Mouse (Mus musculus): ENCODE measurements around the gene Nr1i3. TPM values are rescaled to one million over a fixed set of nuclear protein-coding genes. Genes with fewer than 3 reads are reported as not detected.

Nr1i3 gene
- total and polyA plus RNA-seq, 3 experiments = 0.24 to 1.7 TPM; not detected in 1

- H3K36me3 ChIP-seq (ENCODE audit: control insufficient read depth in 1 of 2, insufficient read depth in 2 of 2, low read length in 2 of 2) = peaks cover 0 to 4% of the 10 kb centered on the region in 2 experiments; a peak in 1 of 4 replicates
- no peak overlapping the region for H3K4me3 ChIP-seq (ENCODE audit: control insufficient read depth in 1 of 2, insufficient read depth in 1 of 2, low read depth in 2 of 2, low read length in 2 of 2)
- H3K9ac ChIP-seq (ENCODE audit: control insufficient read depth, low read depth, low read length, poor library complexity, severe bottlenecking) = no peak overlapping the region
- peaks cover 0 to 2% of the 10 kb centered on the region in 2 experiments; a peak in 2 of 4 replicates for H3K4me1 ChIP-seq (ENCODE audit: control insufficient read depth in 1 of 2, insufficient read depth in 2 of 2, low read length in 2 of 2)
- no peaks in the 10 kb centered on the region for H3K9me3 ChIP-seq (replicated peaks; ENCODE audit: insufficient read depth, low read length)
- no peaks in the 10 kb centered on the region for H3K79me2 ChIP-seq (ENCODE audit: control insufficient read depth, insufficient read depth, low read length, poor library complexity)
- peaks cover 5 to 9% of the 10 kb centered on the region in 2 experiments; a peak in 3 of 4 replicates for H3K27me3 ChIP-seq (ENCODE audit: control insufficient read depth in 1 of 2, insufficient read depth in 2 of 2, low read length in 2 of 2)
- peak; percentile 28 for DNase-seq (ENCODE audit: low read depth, low spot score)
- H3K27ac ChIP-seq (ENCODE audit: control insufficient read depth, low read depth, low read length) = no peak overlapping the region
- TF ChIP-seq E2F4 (IDR thresholded peaks at IDR 0.05; ENCODE audit: borderline replicate concordance, low read depth, low read length) = no peak
- TF ChIP-seq ZNF384 (IDR thresholded peaks at IDR 0.05; ENCODE audit: low read depth, low read length) = no peak
- TF ChIP-seq ZMIZ1 (IDR thresholded peaks at IDR 0.05; ENCODE audit: low read depth, low read length) = no peak
- TF ChIP-seq CHD1 (IDR thresholded peaks at IDR 0.05; ENCODE audit: low read depth, low read length) = no peak
- TF ChIP-seq KAT2A (conservative IDR thresholded peaks at IDR 0.05; ENCODE audit: low read depth, low read length) = no peak
- no peak for TF ChIP-seq ELF1 (IDR thresholded peaks at IDR 0.05; ENCODE audit: low read depth, low read length)
- TF ChIP-seq ETS1 (IDR thresholded peaks at IDR 0.05; ENCODE audit: low read depth, low read length) = no peak
- TF ChIP-seq CHD2 (IDR thresholded peaks at IDR 0.05; ENCODE audit: low read length) = no peak
- no peak for TF ChIP-seq UBTF (IDR thresholded peaks at IDR 0.05; ENCODE audit: borderline replicate concordance, insufficient read depth, low read depth, low read length)
- no peak for TF ChIP-seq USF2 (IDR thresholded peaks at IDR 0.05; ENCODE audit: borderline replicate concordance in 1 of 2, insufficient read depth in 1 of 2, low read depth in 1 of 2, low read length in 2 of 2)
- TF ChIP-seq NRF1 (IDR thresholded peaks at IDR 0.05; ENCODE audit: insufficient read depth, low read depth, low read length, poor library complexity, severe bottlenecking) = no peak
- no peak for TF ChIP-seq CTCF (IDR thresholded peaks at IDR 0.05 in 2 of 3, conservative IDR thresholded peaks at IDR 0.05 in 1 of 3; ENCODE audit: control insufficient read depth in 1 of 3, insufficient read depth in 1 of 3, low read depth in 2 of 3, low read length in 3 of 3, poor library complexity in 1 of 3, severe bottlenecking in 1 of 3)
- no peak for TF ChIP-seq MYC (IDR thresholded peaks at IDR 0.05; ENCODE audit: low read depth, low read length)
- TF ChIP-seq USF1 (IDR thresholded peaks at IDR 0.05; ENCODE audit: low read depth, low read length) = no peak
- no peak for TF ChIP-seq MAX (IDR thresholded peaks at IDR 0.05; ENCODE audit: low read length)
- no peak for TF ChIP-seq EP300 (IDR thresholded peaks at IDR 0.05; ENCODE audit: low read depth in 1 of 2, low read length in 2 of 2)
- TF ChIP-seq GABPA (IDR thresholded peaks at IDR 0.05; ENCODE audit: low read depth, low read length) = no peak
- no peak for TF ChIP-seq GATA1 (IDR thresholded peaks at IDR 0.05; ENCODE audit: low read depth, low read length)
Measured at GRCm38 (mm10) chr1:171171138-171171537, 42.6 kb upstream of the Nr1i3 start.

GRCm38 (mm10) chr1:171172779-171173178 is 41.0 kb upstream of the Nr1i3 start:
- no peak overlapping the region for H3K27ac ChIP-seq (ENCODE audit: control insufficient read depth, low read depth, low read length)
- H3K27me3 ChIP-seq (ENCODE audit: control insufficient read depth in 1 of 2, insufficient read depth in 2 of 2, low read length in 2 of 2) = peaks cover 7 to 9% of the 10 kb centered on the region in 2 experiments; a peak in 3 of 4 replicates
- H3K4me3 ChIP-seq (ENCODE audit: control insufficient read depth in 1 of 2, insufficient read depth in 1 of 2, low read depth in 2 of 2, low read length in 2 of 2) = no peak overlapping the region
- no peaks in the 10 kb centered on the region for H3K9me3 ChIP-seq (replicated peaks; ENCODE audit: insufficient read depth, low read length)
- H3K4me1 ChIP-seq (ENCODE audit: control insufficient read depth in 1 of 2, insufficient read depth in 2 of 2, low read length in 2 of 2) = no peaks in the 10 kb centered on the region; a peak in 1 of 4 replicates
- H3K9ac ChIP-seq (ENCODE audit: control insufficient read depth, low read depth, low read length, poor library complexity, severe bottlenecking) = no peak overlapping the region
- H3K36me3 ChIP-seq (ENCODE audit: control insufficient read depth in 1 of 2, insufficient read depth in 2 of 2, low read length in 2 of 2) = 0 out of 4 replicates have a peak, but pooled peaks cover 0 to 2% of the 10 kb centered on the region in 2 experiments
- no peak for TF ChIP-seq CHD2 (IDR thresholded peaks at IDR 0.05; ENCODE audit: low read length)
- no peak for TF ChIP-seq MAFK (IDR thresholded peaks at IDR 0.05; ENCODE audit: borderline replicate concordance, low read depth, low read length)
- TF ChIP-seq JUND (IDR thresholded peaks at IDR 0.05; ENCODE audit: low read depth, low read length) = no peak
- TF ChIP-seq ZC3H11A (IDR thresholded peaks at IDR 0.05; ENCODE audit: low read depth, low read length) = no peak
- no peak for TF ChIP-seq TBP (IDR thresholded peaks at IDR 0.05; ENCODE audit: low read depth, low read length)
- no peak for TF ChIP-seq RCOR1 (IDR thresholded peaks at IDR 0.05; ENCODE audit: low read depth, low read length)
- H3K79me2 ChIP-seq (ENCODE audit: control insufficient read depth, insufficient read depth, low read length, poor library complexity) = no peaks in the 10 kb centered on the region
- no peak for DNase-seq (ENCODE audit: low read depth, low spot score)

Measured in MEL (cell line).